Mouse (Mus musculus) hindbrain, embryonic 11.5 days (tissue): ENCODE data around the gene Gm21797. TPM values are rescaled to one million over a fixed set of nuclear protein-coding genes. Genes with fewer than 3 reads are reported as not detected.
"Not testable (repeated sequence)": the region's sequence is repeated elsewhere in the genome, so short reads cannot be mapped to it uniquely, and the experiment has no call there.

Source experiments
- ATAC-seq: fragments of 200-750 bp; cut with Nextera tagmentation; 2 replicates; pipeline ENCODE4 v1.8.0; 2017; ENCODE audit warnings: mild to moderate bottlenecking, moderate TSS enrichment, moderate library complexity; ENCODE audit not compliant: low FRiP score
- DNase-seq: peaks from one replicate; pipeline ENCODE4 v3.0.0-alpha.2; 2015; ENCODE audit warnings: low spot score
- H3K27ac ChIP-seq: fragments of 300-500 bp; sonication (generic); 2 replicates; pipeline ENCODE4 v1.5.1; 2014; ENCODE audit warnings: mild to moderate bottlenecking, low read depth, low read length
- H3K27me3 ChIP-seq: fragments of 300-500 bp; sonication (generic); 2 replicates; pipeline ENCODE4 v1.6.1; 2014; ENCODE audit warnings: mild to moderate bottlenecking, low read length, moderate library complexity, mixed read lengths; ENCODE audit not compliant: control insufficient read depth, insufficient read depth
- H3K36me3 ChIP-seq: fragments of 300-500 bp; sonication (generic); 2 replicates; pipeline ENCODE4 v1.6.1; 2014; ENCODE audit warnings: mild to moderate bottlenecking, low read length, moderate library complexity, mixed read lengths; ENCODE audit not compliant: control insufficient read depth, insufficient read depth
- H3K4me1 ChIP-seq: fragments of 300-500 bp; sonication (generic); replicated peaks from 2 replicates; pipeline ENCODE4 v1.6.1; 2014; ENCODE audit warnings: low read length, mixed read lengths; ENCODE audit not compliant: control insufficient read depth, insufficient read depth
- H3K4me2 ChIP-seq: fragments of 300-500 bp; sonication (generic); replicated peaks from 2 replicates; pipeline ENCODE4 v1.6.1; 2014; ENCODE audit warnings: mild to moderate bottlenecking, low read depth, low read length
- H3K4me3 ChIP-seq: fragments of 300-500 bp; sonication (generic); 2 replicates; pipeline ENCODE4 v1.5.1; 2014; ENCODE audit warnings: low read depth, low read length
- H3K9ac ChIP-seq: fragments of 300-500 bp; sonication (generic); 2 replicates; pipeline ENCODE4 v1.6.1; 2014; ENCODE audit warnings: low read depth, low read length
- H3K9me3 ChIP-seq: fragments of 300-500 bp; sonication (generic); 2 replicates; pipeline ENCODE4 v1.6.1; 2016; ENCODE audit warnings: low read length; ENCODE audit not compliant: control insufficient read depth
- WGBS: fragments of 180-500 bp; shearing (Covaris S2); extraction: QIAGEN DNeasy Blood & Tissue Kit; methylation state at CpG from one replicate; pipeline ENCODE4 v1.1.7; 2014; 5-methylcytosine and 5-hydroxymethylcytosine counted together
- polyA plus RNA-seq: library from polyadenylated mRNA; unstranded; fragments of >200 nt; fragmentation: Nextera tagmentation; extraction: Ambion mirVana; gene quantifications from 2 replicates; pipeline ENCODE4 v1.2.1, GENCODE M21; 2014

Gm21797 gene
- polyA plus RNA-seq, result not detected in 2 replicates

GRCm38 (mm10) chrY:40775665-40776064 is at the start of gene Gm21797:
Gm21797 (minus strand) TSS chrY:40775765.
- no CpG with 5 or more reads among the region's 3 CpGs for WGBS
- H3K27me3 ChIP-seq, H3K4me3 ChIP-seq, H3K4me1 ChIP-seq, H3K36me3 ChIP-seq, H3K27ac ChIP-seq, H3K9ac ChIP-seq, H3K9me3 ChIP-seq, H3K4me2 ChIP-seq, DNase-seq, ATAC-seq: not testable (repeated sequence)

GRCm38 (mm10) chrY:40804614-40805013 is 29.0 kb upstream of the Gm21797 start, which contains the start of gene Gm20795:
Gm20795 (plus strand) TSS chrY:40804914.
- H3K36me3 ChIP-seq, H3K4me2 ChIP-seq, H3K4me3 ChIP-seq, H3K9me3 ChIP-seq, DNase-seq, H3K27me3 ChIP-seq, H3K9ac ChIP-seq, H3K27ac ChIP-seq, ATAC-seq, H3K4me1 ChIP-seq: not testable (repeated sequence)

Other genes starting within 250 kb of the Gm21797 start
- not detected in 2 replicates for gene Gm21852, start 123.8 kb downstream of the Gm21797 start, polyA plus RNA-seq
- gene Gm20795, start 29.1 kb upstream of the Gm21797 start, polyA plus RNA-seq, result not detected in 2 replicates